Mouse (Mus musculus): Measurements from ENCODE around the gene Synrg.

- TF ChIP-seq TAL1 (IDR thresholded peaks at IDR 0.05; ENCODE audit: low read length) (no peak), GATA1 (IDR thresholded peaks at IDR 0.05; ENCODE audit: low read length) (no peak)
Measured at GRCm38 (mm10) chr11:83993428-83993827, 29.2 kb downstream of the Synrg start.

Data from erythroblast, embryonic 14.5 days (primary cell).